Mouse (Mus musculus): ENCODE results near the gene Gm826. TPM values are rescaled to one million over a fixed set of nuclear protein-coding genes. Genes with fewer than 3 reads are reported as not detected.

Gene Gm826
- polyA plus RNA-seq (2016; fragmentation: Nextera tagmentation; extraction: Ambion mirVana): 0.28 TPM in 1 of 2 replicates, not detected in the other

DNA sequence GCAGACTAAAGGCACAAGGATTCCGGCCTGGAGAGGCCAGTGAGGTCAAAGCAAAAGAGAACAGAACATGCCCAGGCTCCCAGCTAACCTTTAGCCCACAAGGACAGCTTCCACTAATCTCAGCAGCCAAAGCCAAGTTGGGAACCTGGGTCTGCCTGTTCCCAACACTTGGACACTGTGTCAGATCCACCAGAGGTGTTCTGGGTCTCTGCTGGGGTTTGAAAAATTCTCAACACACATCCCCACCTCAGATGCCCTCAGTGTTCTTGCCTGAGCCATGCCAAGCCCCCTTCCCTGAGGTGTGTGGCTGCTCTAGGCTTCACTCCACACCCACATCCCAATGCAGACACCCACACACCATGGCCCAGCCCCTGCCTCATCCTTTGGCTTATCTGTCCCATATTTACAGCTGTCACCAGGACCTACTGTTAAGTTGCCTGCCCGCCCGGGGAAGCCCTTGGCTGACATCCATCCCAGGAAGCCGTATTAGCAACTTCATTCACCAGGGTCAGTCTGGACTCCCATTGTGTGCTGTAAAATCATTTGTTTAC is at the start of gene Gm826:
Gm826 (minus strand) TSS at position 52 of the 551 bp plus-strand sequence.
- H3K27me3 ChIP-seq (ENCODE audit: low read depth, poor library complexity, severe bottlenecking): no peaks in the 10 kb centered on the region
- H3K4me3 ChIP-seq: no peak within 1 kb of the TSS
- H3K4me1 ChIP-seq: peaks cover 18% of the 10 kb centered on the region
- no peak for DNase-seq (ENCODE audit: low spot score)
- WGBS: 62% methylated on average over 4 of the region's 4 CpGs
- H3K27ac ChIP-seq: 0 out of 2 replicates have a peak within 1 kb of the TSS, but pooled peaks have one; percentile 14
- H3K9me3 ChIP-seq (replicated peaks): no peaks in the 10 kb centered on the region
- H3K36me3 ChIP-seq: no peaks in the 10 kb centered on the region

DNA sequence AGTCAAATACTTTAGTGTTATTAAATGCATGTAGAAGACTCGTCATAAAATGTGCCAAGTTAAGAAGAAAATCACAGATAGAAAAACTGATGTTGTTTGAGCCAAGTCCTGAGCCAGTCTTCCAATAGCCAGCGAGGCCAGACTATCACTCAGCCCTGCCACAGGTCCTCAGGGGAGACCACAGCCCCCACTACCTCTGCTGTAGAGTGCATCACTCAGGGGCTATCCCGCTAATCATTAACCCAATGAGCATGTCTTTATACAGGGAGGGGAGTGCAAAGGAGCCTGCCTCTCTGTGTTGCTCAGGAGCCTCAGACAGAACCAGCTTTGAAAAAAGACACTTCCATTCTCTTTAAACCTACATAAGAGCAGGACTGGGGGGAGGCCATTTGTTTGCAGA is 49.5 kb upstream of the Gm826 start:
- no peak for DNase-seq (ENCODE audit: low spot score)
- H3K27me3 ChIP-seq (ENCODE audit: low read depth, poor library complexity, severe bottlenecking): peaks cover 35% of the 10 kb centered on the region; the same call in 1 of the 2 replicates
- no peak overlapping the region for H3K27ac ChIP-seq
- 54% methylated on average over 3 of the region's 3 CpGs for WGBS
- no peaks in the 10 kb centered on the region for H3K36me3 ChIP-seq
- peaks cover 2% of the 10 kb centered on the region for H3K4me1 ChIP-seq
- H3K4me3 ChIP-seq: no peak overlapping the region
- H3K9me3 ChIP-seq (replicated peaks): no peaks in the 10 kb centered on the region

DNA sequence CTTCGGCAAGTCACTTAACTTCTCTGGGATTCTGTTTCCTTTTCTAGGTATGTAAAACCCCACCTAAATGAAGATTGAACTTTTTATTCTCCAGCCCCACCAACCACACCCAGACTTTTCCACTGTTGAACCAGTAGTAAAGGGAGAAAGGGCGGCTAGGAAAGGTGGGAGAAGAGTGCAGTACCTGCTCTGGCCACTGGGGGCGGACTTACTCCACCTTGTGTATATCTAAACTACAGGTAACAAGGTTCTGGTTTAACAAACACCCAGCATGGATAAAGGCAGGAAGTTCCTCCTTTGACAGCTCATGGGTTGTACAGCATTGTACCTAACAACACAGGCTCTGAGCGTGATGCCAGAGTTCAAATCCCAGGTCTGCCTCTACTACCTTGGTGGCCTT is 44.3 kb upstream of the Gm826 start:
- DNase-seq (ENCODE audit: low spot score): peak; percentile 72
- Histone ChIP-seq H3K4me3 (no peak overlapping the region), H3K4me1 (peaks cover 13% of the 10 kb centered on the region), H3K36me3 (no peaks in the 10 kb centered on the region), H3K27me3 (ENCODE audit: low read depth, poor library complexity, severe bottlenecking) (peaks cover 83% of the 10 kb centered on the region), H3K9me3 (replicated peaks) (no peaks in the 10 kb centered on the region), H3K27ac (no peak overlapping the region)
- 41% methylated on average over 4 of the region's 4 CpGs for WGBS

DNA sequence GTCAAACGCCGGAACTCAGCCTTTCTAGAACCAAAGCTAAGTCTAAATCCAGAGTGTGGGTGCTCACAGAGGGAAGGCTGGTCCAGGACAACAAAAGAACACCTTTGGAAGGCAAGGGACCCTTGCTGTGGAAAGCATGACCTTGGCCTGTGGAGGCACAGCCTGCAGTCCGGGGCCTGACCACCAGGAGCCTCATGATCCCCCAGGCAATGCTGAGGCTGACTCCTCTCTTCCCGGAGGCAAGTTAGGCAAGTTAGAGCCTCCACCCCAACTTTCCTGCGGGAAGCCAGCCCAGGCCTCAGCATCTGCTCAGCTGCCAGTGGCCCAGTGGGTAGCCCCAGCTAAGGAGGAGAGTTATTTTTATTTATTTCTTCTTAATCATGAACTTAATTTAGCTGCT is 42.3 kb upstream of the Gm826 start:
- peaks cover 13% of the 10 kb centered on the region for H3K4me1 ChIP-seq
- DNase-seq (ENCODE audit: low spot score): no peak
- H3K9me3 ChIP-seq (replicated peaks): no peaks in the 10 kb centered on the region
- H3K36me3 ChIP-seq: no peaks in the 10 kb centered on the region
- no peak overlapping the region for H3K4me3 ChIP-seq
- peaks cover 90% of the 10 kb centered on the region for H3K27me3 ChIP-seq (ENCODE audit: low read depth, poor library complexity, severe bottlenecking)
- whole genome bisulfite sequencing: 39% methylated on average over 5 of the region's 5 CpGs
- H3K27ac ChIP-seq: no peak overlapping the region

DNA sequence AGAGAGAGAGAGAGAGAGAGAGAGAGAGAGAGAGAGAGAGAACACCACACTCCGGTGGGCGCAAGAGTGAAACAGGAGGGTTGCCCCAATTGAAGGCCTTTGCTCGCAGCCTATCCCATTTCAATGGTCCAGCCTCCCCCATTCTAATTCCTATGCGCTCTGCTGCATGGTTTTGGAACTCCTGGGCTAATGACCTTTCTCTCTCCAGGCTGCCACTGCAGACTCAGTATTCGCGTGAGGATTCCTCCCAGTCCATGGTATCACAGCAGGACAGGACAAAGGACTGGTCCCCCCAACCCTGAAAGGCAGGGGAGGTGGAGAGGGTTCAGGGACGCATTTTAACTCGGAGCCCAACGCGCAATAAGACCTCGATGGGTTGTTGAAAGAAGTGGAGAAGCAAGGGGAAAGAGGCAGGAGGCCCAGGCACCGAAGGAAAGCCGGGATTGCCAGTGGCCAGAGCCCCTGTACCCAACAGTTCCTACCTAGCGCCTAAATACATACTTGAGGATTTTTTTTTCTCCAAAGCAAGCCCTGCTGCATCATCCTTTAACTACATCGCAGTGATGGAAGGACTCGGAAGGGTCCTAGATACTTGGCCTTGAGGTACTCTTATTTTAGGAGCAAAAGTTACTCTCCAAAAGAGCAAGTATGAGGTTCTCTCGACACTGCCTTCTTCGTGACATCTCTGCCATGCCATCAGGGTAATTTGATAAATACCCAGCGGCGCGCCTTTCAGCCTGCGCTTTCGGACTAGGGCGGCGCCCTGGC is 35.9 kb upstream of the Gm826 start:
- Histone ChIP-seq H3K4me3 (peak overlapping the region; percentile 67), H3K27me3 (ENCODE audit: low read depth, poor library complexity, severe bottlenecking) (peaks cover 89% of the 10 kb centered on the region), H3K36me3 (no peaks in the 10 kb centered on the region), H3K27ac (no peak overlapping the region), H3K4me1 (peaks cover 65% of the 10 kb centered on the region), H3K9me3 (replicated peaks) (no peaks in the 10 kb centered on the region)
- WGBS: 3% methylated on average over 25 of the region's 25 CpGs
- DNase-seq (ENCODE audit: low spot score): no peak

DNA sequence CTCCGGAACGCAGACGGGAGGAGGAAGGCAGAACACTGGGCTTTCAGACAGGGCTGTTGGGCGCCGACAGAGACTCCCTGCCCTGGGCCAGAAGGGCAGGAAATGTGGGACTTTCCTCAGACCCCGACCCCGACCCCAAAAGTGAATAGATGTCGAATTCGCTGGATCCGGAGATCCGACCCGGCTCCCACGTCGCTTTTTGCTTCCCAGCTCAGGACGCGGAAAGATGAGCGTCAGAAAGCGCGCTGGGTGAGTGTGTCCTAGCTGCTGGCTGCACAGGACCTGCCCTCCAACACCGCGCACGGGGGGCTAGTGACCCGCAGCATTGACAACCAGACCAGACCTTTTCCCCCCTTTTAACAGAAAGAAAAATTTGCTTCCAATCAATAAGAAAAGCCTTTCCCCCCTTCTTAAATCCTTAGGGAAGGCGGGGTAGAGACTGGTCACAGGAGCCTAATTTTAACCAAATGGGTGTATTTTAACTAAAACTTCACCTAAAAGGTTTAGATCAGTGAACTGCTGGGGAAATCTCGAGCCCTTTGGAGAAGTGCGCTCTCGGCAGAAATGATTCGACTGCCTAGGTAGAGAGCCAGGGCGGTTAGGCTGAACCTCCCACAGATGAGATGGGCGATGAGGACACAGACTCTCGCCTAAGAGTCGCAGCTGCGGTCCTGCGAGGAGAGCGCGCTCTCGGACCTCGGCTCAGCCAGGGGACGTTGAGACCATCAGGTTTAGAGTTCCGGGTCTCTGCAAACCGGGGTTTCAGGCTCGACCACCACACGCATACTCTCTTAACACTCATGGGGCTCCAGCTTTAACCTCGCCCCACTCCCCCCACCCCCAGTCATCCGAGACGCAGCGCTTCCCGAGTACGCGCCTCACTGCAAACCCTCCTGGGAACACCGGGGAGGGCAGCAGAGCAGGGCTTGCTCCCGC is 34.7 kb upstream of the Gm826 start:
- peaks cover 88% of the 10 kb centered on the region for H3K27me3 ChIP-seq (ENCODE audit: low read depth, poor library complexity, severe bottlenecking)
- peaks cover 63% of the 10 kb centered on the region for H3K4me1 ChIP-seq
- peak overlapping the region; percentile 25; the same call in 1 of the 2 replicates for H3K27ac ChIP-seq
- WGBS: under 1% methylated on average over 52 of the region's 52 CpGs
- DNase-seq (ENCODE audit: low spot score): peak; percentile 63
- no peaks in the 10 kb centered on the region for H3K9me3 ChIP-seq (replicated peaks)
- no peaks in the 10 kb centered on the region for H3K36me3 ChIP-seq
- peak overlapping the region; percentile 67 for H3K4me3 ChIP-seq

DNA sequence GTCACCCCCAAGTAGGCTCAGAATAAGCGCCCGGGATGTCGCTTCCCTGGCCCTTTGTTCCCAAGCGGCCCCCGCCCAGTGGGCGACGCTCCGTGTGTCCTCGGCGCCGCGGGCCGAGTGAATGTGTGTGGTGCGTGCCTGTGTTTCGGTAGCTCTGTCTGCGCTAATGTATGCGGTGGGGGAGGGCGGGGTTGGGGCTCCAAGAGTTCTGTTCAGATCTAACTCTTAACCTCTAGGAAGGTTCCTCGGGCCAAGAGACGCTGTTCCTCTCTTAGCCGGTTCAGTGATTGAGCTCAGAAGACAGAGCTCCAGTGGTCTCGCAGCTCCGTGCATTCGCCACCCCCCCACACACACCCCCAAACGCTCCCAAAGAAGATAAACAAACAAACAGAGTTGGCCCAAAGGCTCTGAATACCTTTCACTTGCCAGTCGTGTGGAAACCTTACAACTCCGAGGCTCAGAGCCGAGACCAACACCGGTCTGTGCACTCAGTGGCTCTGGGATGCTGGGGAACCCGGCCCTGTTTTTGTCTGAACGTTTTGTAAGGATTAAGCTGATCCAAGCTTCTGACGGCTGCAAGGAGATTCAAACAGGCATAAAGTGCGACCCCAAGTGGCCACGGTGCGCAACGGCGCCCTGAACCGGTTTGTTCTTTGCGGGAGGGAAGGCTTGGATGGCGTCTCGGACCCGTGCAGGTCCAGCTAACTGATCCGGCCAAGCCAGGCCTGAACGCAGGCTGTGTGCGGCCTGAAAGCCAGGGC is 33.7 kb upstream of the Gm826 start:
- Histone ChIP-seq H3K4me1 (peaks cover 63% of the 10 kb centered on the region), H3K9me3 (replicated peaks) (no peaks in the 10 kb centered on the region), H3K4me3 (peak overlapping the region; percentile 67), H3K27me3 (ENCODE audit: low read depth, poor library complexity, severe bottlenecking) (peaks cover 88% of the 10 kb centered on the region), H3K36me3 (no peaks in the 10 kb centered on the region), H3K27ac (peak overlapping the region; percentile 90)
- DNase-seq (ENCODE audit: low spot score): peak; percentile 98
- under 1% methylated on average over 45 of the region's 45 CpGs for WGBS

DNA sequence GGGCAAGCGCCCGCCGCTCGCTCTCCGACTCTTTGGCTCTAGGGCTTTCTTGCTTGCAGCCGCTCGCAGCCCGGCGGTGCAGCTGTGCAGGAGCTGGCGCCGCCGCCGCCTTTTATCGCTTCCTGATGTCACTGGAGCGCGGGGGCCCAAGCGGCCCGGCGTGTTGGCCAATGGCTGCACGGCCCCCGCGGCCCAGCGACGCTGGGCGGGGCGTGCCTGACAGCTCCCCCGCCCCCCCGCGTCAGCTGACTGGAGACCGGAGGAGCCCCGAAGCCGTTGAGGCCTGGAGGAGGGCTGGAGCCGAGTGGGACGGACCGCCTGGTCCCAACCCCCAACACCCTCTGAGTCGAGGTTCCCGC is 33.0 kb upstream of the Gm826 start, which contains the start of gene Mafb:
Mafb (minus strand) TSS at position 86 of the 359 bp plus-strand sequence.
- Histone ChIP-seq H3K9me3 (replicated peaks) (no peaks in the 10 kb centered on the region), H3K4me3 (peak within 1 kb of the TSS; percentile 67), H3K27ac (peak within 1 kb of the TSS; percentile 90), H3K4me1 (peaks cover 63% of the 10 kb centered on the region), H3K27me3 (ENCODE audit: low read depth, poor library complexity, severe bottlenecking) (peaks cover 88% of the 10 kb centered on the region), H3K36me3 (no peaks in the 10 kb centered on the region)
- WGBS: under 1% methylated on average over 37 of the region's 37 CpGs
- DNase-seq (ENCODE audit: low spot score): peak; percentile 92

DNA sequence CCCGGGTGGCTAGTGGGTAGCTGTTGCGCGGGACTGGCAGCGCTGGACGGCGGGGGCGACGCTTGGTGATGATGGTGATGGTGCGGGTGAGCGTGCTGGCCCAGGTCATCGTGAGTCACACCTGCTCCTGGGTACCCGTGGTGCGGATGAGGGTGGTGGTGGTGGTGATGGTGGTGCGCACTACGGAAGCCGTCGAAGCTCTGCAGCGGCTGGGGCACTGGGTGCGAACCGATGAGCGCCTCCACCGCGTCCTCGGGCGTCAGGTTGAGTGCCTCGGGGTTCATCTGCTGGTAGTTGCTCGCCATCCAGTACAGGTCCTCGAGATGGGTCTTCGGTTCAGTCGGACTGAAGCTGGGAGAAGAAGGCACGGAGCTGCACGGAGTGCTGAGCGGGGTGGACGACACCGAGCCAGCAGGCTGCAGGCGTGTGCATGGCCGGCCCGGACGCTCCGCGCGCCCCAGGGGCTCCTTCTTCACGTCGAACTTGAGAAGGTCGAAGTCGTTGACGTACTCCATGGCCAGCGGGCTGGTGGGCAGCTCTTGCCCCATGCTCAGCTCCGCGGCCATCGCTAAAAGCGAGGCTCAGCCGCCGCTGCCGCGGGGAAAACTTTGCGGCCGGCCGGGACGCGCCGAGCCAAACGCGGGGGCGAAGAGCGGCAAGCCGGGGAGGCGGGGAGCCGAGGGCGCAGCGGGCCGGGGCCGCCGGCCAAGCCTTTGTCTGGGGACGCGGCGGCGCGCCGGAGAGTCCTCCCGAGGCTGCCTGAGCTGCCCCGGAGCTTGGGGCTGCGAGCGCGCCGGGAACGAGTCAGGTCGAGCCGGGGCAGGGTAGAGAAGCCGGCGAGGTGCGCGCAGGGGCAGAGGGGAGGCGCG is 32.4 kb upstream of the Gm826 start:
- Histone ChIP-seq H3K4me1 (peaks cover 67% of the 10 kb centered on the region), H3K27me3 (ENCODE audit: low read depth, poor library complexity, severe bottlenecking) (peaks cover 88% of the 10 kb centered on the region), H3K4me3 (peak overlapping the region; percentile 67), H3K36me3 (no peaks in the 10 kb centered on the region), H3K9me3 (replicated peaks) (no peaks in the 10 kb centered on the region), H3K27ac (peak overlapping the region; percentile 90)
- DNase-seq (ENCODE audit: low spot score): no peak
- WGBS: under 1% methylated on average over 94 of the region's 95 CpGs

DNA sequence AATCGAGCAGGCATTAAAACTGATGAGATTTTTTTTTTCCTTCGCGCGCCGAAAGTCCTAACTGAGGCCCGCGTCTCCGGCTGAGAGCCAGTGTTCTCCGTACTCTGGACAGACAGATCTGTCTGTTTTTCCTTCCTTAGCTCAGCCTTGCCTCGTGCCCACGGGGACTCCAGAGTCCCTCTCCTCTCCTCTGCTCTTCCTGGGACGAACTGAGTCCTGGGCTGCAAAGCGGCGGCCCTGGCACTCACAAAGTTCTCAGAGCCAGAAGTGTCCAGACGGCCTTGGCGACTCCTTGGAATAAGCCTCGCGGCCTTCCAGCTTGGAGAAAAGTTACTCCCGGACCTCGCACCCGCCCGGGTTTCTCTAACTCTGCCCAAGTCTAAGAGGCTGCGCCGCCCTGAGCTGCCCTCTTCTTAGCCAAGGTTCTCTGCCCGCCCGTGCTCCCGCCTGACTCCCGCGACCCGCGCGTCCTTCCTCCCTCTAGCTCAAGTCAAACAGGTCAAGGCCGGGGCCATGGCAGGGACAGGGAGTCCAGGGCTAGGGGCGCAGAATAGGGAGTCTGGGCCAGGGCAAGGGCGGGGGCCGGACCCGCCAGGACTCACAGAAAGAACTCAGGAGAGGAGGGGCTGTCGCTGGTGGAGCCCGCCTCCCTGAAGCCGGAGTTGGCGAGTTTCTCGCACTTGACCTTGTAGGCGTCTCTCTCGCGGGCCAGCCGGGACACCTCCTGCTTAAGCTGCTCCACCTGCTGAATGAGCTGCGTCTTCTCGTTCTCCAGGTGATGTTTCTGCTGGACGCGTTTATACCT is 31.3 kb upstream of the Gm826 start:
- peak; percentile 74 for DNase-seq (ENCODE audit: low spot score)
- H3K4me1 ChIP-seq: peaks cover 69% of the 10 kb centered on the region
- WGBS: under 1% methylated on average over 50 of the region's 50 CpGs
- no peaks in the 10 kb centered on the region for H3K36me3 ChIP-seq
- peaks cover 88% of the 10 kb centered on the region for H3K27me3 ChIP-seq (ENCODE audit: low read depth, poor library complexity, severe bottlenecking)
- no peaks in the 10 kb centered on the region for H3K9me3 ChIP-seq (replicated peaks)
- H3K27ac ChIP-seq: peak overlapping the region; percentile 90
- H3K4me3 ChIP-seq: peak overlapping the region; percentile 67

DNA sequence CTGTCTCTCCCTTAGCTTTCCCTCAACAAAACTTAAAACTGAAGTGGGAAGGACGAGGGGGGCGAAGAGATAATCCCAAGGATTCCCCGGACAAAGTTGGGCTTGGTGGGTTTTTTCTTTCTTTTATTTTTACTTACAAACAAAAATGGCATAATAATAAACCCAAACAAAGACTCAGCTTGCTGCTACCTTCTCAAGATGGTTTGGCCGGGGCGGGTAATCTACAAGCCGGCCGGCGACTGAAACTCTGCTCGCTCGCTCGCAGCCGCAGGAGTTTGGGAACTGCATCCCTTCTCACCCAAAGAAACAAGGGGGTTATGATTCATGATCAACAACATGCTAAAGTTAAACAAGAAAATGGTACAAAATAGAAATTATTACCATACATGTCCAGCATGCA is 30.7 kb upstream of the Gm826 start:
- WGBS: under 1% methylated on average over 12 of the region's 12 CpGs
- DNase-seq (ENCODE audit: low spot score): no peak

More for the DNA sequence above, 30.7 kb upstream of the Gm826 start:
- Histone ChIP-seq H3K9me3 (replicated peaks) (no peaks in the 10 kb centered on the region), H3K27me3 (ENCODE audit: low read depth, poor library complexity, severe bottlenecking) (peaks cover 88% of the 10 kb centered on the region), H3K36me3 (no peaks in the 10 kb centered on the region), H3K4me3 (peak overlapping the region; percentile 67), H3K27ac (no peak overlapping the region), H3K4me1 (peaks cover 63% of the 10 kb centered on the region)
